Mouse (Mus musculus) hindbrain, postnatal 0 days (tissue): ENCODE results near the gene Cyb5rl. TPM values are rescaled to one million over a fixed set of nuclear protein-coding genes. Genes with fewer than 3 reads are reported as not detected.
A peak's percentile ranks its signal among the peaks of the same experiment; 100 is the strongest.

Source experiments
- ATAC-seq: fragments of 200-750 bp; cut with Nextera tagmentation; 2 replicates; pipeline ENCODE4 v1.8.0; 2017; ENCODE audit warnings: mild to moderate bottlenecking, moderate TSS enrichment, moderate library complexity
- DNase-seq: peaks from one replicate; pipeline ENCODE4 v3.0.0-alpha.2; 2015; ENCODE audit warnings: low spot score
- H3K27ac ChIP-seq: fragments of 300-500 bp; sonication (generic); 2 replicates; pipeline ENCODE4 v1.5.1; 2014; ENCODE audit warnings: mild to moderate bottlenecking
- H3K27me3 ChIP-seq: fragments of 300-500 bp; sonication (generic); 2 replicates; pipeline ENCODE4 v1.6.1; 2014; ENCODE audit warnings: low read length, mixed read lengths; ENCODE audit not compliant: insufficient read depth
- H3K36me3 ChIP-seq: fragments of 300-500 bp; sonication (generic); 2 replicates; pipeline ENCODE4 v1.6.1; 2014; ENCODE audit warnings: low read length, mixed read lengths; ENCODE audit not compliant: insufficient read depth
- H3K4me1 ChIP-seq: fragments of 300-500 bp; sonication (generic); 2 replicates; pipeline ENCODE4 v1.6.1; 2014; ENCODE audit warnings: antibody characterized with exemption, low read length, mixed read lengths; ENCODE audit not compliant: insufficient read depth
- H3K4me2 ChIP-seq: fragments of 300-500 bp; sonication (generic); 2 replicates; pipeline ENCODE4 v1.6.1; 2014; ENCODE audit warnings: low read depth, mild to moderate bottlenecking, low read length, moderate library complexity, mixed read lengths
- H3K4me3 ChIP-seq: fragments of 300-500 bp; sonication (generic); 2 replicates; pipeline ENCODE4 v1.5.1; 2014; ENCODE audit warnings: low read length
- H3K9ac ChIP-seq: fragments of 300-500 bp; sonication (generic); replicated peaks from 2 replicates; pipeline ENCODE4 v1.6.1; 2014; ENCODE audit warnings: mild to moderate bottlenecking, low read length, moderate library complexity, mixed read lengths
- H3K9me3 ChIP-seq: fragments of 300-500 bp; sonication (generic); 2 replicates; pipeline ENCODE4 v1.6.1; 2016; ENCODE audit warnings: low read length, mixed read lengths
- CTCF ChIP-seq: IDR thresholded peaks from 2 replicates; pipeline ENCODE4 v1.5.1; 2016; ENCODE audit warnings: antibody characterized with exemption, control low read depth, low read depth
- WGBS: fragments of 180-500 bp; shearing (Covaris S2); extraction: QIAGEN DNeasy Blood & Tissue Kit; methylation state at CpG from one replicate; pipeline ENCODE4 v1.1.7; 2014; 5-methylcytosine and 5-hydroxymethylcytosine counted together
- polyA plus RNA-seq: library from polyadenylated mRNA; unstranded; fragments of >200 nt; fragmentation: Nextera tagmentation; extraction: Ambion mirVana; gene quantifications from 2 replicates; pipeline ENCODE4 v1.2.1, GENCODE M21; 2015
- total RNA-seq: library from RNA; depleted of rRNA; stranded (reverse); fragments of >200 nt; gene quantifications from 2 replicates; pipeline ENCODE4 v1.2.3, GENCODE M21; 2014

Cyb5rl gene
- total and polyA plus RNA-seq, 2 experiments from 2014 or later, result 4.6 to 21.3 TPM

- Histone ChIP-seq H3K36me3 (no peaks in the 10 kb centered on the region), H3K4me2 (no peak overlapping the region), H3K9me3 (no peaks in the 10 kb centered on the region), H3K27ac (no peak overlapping the region), H3K27me3 (no peaks in the 10 kb centered on the region), H3K4me3 (no peak overlapping the region), H3K9ac (no peak overlapping the region), H3K4me1 (no peaks in the 10 kb centered on the region)
- 91% methylated on average over 2 of the region's 2 CpGs for WGBS
- DNase-seq (no peak), ATAC-seq (no peak)
- no peak for TF ChIP-seq CTCF
Measured at GRCm38 (mm10) chr4:107117741-107118385, 51.1 kb downstream of the Cyb5rl start.

GRCm38 (mm10) chr4:107119056-107119455, 52.3 kb downstream of the Cyb5rl start:
- no peaks in the 10 kb centered on the region for H3K27me3 ChIP-seq
- H3K27ac ChIP-seq, result no peak overlapping the region
- no peak for TF ChIP-seq CTCF
- ATAC-seq (no peak), DNase-seq (no peak)
- 64% methylated on average over 4 of the region's 4 CpGs for WGBS
- H3K36me3 ChIP-seq, result no peaks in the 10 kb centered on the region
- no peak overlapping the region for H3K4me2 ChIP-seq
- H3K4me3 ChIP-seq, result no peak overlapping the region
- H3K4me1 ChIP-seq, result no peaks in the 10 kb centered on the region
- no peak overlapping the region for H3K9ac ChIP-seq
- no peaks in the 10 kb centered on the region for H3K9me3 ChIP-seq

DNA sequence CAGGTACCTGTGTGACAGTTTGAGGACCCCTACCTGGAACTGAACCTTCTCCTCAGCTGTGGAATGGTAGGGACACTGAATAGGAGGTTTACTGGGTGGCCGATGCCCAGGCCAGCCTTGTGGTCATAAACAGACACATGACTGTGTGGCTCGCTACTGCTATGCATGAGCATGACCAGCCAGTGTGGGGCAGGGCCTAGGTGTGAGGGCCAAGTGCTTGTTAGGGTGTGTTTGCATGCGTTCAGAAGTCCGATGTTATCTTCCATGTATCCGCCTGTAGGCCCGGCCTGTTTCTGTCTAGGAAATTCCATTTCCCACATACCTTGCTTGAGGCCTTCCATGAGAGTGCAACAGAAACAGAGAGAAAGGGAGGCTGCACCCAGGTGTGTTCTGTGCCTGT, 53.9 kb downstream of the Cyb5rl start:
- Histone ChIP-seq H3K4me2 (no peak overlapping the region), H3K27ac (no peak overlapping the region), H3K27me3 (no peaks in the 10 kb centered on the region), H3K9ac (no peak overlapping the region), H3K4me1 (peaks cover 5% of the 10 kb centered on the region; the same call in 1 of the 2 replicates), H3K4me3 (no peak overlapping the region), H3K9me3 (no peaks in the 10 kb centered on the region), H3K36me3 (no peaks in the 10 kb centered on the region)
- no peak for DNase-seq
- no peak for ATAC-seq
- WGBS, result 94% methylated on average over 6 of the region's 6 CpGs
- no peak for TF ChIP-seq CTCF

- Histone ChIP-seq H3K9ac (no peak overlapping the region), H3K4me1 (peaks cover 5% of the 10 kb centered on the region; the same call in 1 of the 2 replicates), H3K27me3 (no peaks in the 10 kb centered on the region), H3K4me2 (no peak overlapping the region), H3K27ac (no peak overlapping the region), H3K9me3 (no peaks in the 10 kb centered on the region), H3K36me3 (no peaks in the 10 kb centered on the region), H3K4me3 (no peak overlapping the region)
- WGBS, result 38% methylated on average over 12 of the region's 12 CpGs
- peak; percentile 59 for ATAC-seq
- peak; percentile 84 for TF ChIP-seq CTCF
- DNase-seq, result peak; percentile 86
Measured at GRCm38 (mm10) chr4:107121165-107121943, 54.6 kb downstream of the Cyb5rl start.

GRCm38 (mm10) chr4:107124376-107124775, 57.6 kb downstream of the Cyb5rl start:
- Histone ChIP-seq H3K36me3 (no peaks in the 10 kb centered on the region), H3K4me2 (no peak overlapping the region), H3K9ac (no peak overlapping the region), H3K4me1 (peaks cover 11% of the 10 kb centered on the region; the same call in 1 of the 2 replicates), H3K4me3 (no peak overlapping the region), H3K27me3 (no peaks in the 10 kb centered on the region), H3K9me3 (no peaks in the 10 kb centered on the region), H3K27ac (no peak overlapping the region)
- ATAC-seq (no peak), DNase-seq (no peak)
- 61% methylated on average over 7 of the region's 7 CpGs for WGBS
- TF ChIP-seq CTCF, result no peak

- Histone ChIP-seq H3K4me1 (peaks cover 11% of the 10 kb centered on the region; the same call in 1 of the 2 replicates), H3K9ac (no peak overlapping the region), H3K27me3 (no peaks in the 10 kb centered on the region), H3K36me3 (no peaks in the 10 kb centered on the region), H3K4me2 (no peak overlapping the region), H3K4me3 (no peak overlapping the region), H3K27ac (no peak overlapping the region), H3K9me3 (no peaks in the 10 kb centered on the region)
- ATAC-seq (no peak), DNase-seq (peak; percentile 57)
- TF ChIP-seq CTCF, result peak; percentile 49
- 40% methylated on average over 5 of the region's 5 CpGs for WGBS
Measured at GRCm38 (mm10) chr4:107125101-107125500, 58.3 kb downstream of the Cyb5rl start.

- Histone ChIP-seq H3K9ac (no peak overlapping the region), H3K27ac (no peak overlapping the region), H3K9me3 (no peaks in the 10 kb centered on the region), H3K4me1 (peaks cover 11% of the 10 kb centered on the region; the same call in 1 of the 2 replicates), H3K27me3 (no peaks in the 10 kb centered on the region), H3K4me3 (no peak overlapping the region), H3K4me2 (no peak overlapping the region), H3K36me3 (no peaks in the 10 kb centered on the region)
- WGBS, result 34% methylated on average over 10 of the region's 10 CpGs
- ATAC-seq (no peak), DNase-seq (no peak)
- TF ChIP-seq CTCF, result no peak
Measured at GRCm38 (mm10) chr4:107126389-107126788, 59.6 kb downstream of the Cyb5rl start.
